Mouse (Mus musculus): ENCODE data around the gene Cerk. TPM values are rescaled to one million over a fixed set of nuclear protein-coding genes. Genes with fewer than 3 reads are reported as not detected.
"Not testable (repeated sequence)": the region's sequence is repeated elsewhere in the genome, so short reads cannot be mapped to it uniquely, and the experiment has no call there.

The Cerk gene
- total RNA-seq, 2 experiments from 2014 or later: 57.3 to 58.8 TPM

DNA sequence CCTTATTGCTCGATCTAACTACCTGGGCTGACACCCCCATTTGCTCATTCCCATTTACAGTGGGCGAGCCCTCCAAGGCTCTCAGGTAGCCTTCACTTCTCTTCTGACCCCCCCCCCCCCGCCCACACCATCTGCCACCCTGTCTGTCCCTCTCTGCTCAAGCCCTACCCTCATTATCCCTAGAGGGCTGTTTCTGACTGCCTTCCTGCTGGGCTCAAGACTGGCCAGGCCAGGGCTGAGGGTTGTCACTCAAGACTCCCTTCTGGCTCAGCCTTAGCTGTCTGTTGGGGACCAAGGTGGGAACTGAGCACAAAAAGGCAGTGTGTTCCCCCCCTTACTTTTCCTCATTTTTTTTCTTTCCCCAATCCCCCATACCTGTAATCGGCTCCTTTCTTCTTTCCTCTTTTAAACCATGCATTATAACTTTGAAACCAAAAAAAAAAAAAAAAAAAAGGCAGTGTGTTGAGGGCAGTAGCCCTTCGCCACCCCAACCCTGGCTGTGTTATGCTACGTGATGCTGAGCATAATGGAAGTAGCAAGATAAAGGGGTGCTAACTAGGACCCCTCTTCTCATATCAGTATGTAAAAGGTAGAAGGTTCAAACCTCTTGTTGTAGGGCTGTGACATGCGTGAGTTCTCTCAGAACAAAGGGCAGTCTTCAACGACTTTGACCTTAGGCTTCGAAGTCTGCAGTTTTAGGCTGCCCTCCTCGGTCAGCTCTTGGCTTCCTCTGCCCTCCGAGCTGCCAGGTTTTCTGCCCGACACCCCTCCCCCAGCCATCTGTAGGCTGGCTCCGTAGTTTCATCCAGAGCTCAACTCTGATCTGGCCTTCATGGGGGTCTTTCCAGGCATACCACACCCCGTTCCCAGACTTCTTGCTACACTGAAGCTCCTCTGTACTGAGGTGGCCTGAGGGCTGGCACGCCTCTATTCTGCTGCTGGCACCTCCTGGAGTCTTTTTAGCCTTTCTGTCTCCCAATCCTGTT is 68.5 kb downstream of the Cerk start:
- DNase-seq (ENCODE audit: low spot score in 2 of 2): no peak

DNA sequence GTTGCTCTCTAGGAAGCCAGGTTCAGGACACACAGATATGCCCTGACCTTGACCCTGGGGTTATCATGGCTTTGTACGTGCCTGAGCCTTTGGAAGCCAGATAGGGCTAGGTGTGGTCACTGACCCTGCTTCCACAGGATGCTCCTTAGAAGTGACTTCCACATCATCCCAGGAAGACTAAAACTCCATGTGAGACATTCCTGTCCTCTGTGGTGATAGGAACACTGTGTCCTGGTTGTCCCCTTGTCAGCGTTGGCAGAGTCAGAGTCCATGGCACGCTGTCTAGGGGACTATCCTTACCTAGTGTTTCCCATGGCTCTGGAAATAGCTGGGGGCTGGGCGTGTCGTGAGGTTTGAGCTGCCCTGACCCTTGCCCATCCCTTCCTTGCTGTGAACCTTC is 69.5 kb downstream of the Cerk start:
- DNase-seq (ENCODE audit: low spot score in 2 of 2): no peak

DNA sequence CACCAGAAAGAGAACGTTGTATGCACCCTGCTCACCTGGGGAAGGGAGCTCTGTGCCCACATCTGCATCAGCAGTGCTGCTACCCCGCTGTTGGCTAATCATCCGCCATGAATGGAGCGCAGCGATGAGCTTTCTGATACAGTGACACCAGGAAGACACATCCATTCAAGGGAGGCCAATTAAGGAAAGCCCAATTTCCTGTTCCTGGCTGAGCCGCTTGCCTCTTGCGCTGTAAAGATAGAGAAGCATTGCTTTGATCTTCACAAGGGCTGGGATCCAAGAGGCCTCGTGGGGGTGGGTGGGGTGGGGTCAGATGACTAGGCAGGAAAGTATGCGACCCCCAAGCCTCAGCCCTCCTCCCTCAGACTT is 72.6 kb downstream of the Cerk start:
- DNase-seq (ENCODE audit: low spot score in 2 of 2): no peak

DNA sequence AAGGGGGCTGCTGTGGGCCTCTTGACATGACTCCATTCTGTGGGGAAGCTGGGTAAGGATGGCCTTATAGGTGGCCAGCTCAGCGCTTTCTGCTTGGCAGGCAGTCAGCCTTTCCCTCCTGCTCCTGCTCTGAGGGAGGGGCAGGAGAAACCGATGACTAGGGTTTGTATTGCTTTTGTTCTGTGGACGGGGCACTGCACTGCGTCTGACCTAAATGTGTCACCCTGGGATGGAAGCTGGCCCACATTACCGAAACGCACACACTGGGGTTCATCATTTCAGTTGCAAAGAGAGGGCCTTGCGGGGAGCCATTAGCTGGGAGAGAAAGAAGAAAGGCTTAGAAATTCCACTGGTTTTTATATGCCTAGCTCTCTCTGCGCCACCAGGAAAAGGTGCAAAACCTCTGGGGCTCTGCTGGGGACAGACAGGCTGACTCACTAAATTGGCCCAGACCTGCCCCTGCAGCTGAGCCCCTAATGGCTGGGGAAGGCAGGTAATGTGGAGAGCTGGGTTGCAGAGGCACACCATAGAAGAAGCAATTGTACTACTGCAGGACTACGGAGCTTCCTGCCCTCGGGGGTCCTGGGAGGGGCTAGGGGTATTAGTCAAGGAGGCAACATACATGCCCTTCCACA is 73.1 kb downstream of the Cerk start:
- DNase-seq (ENCODE audit: low spot score in 2 of 2): no peak

DNA sequence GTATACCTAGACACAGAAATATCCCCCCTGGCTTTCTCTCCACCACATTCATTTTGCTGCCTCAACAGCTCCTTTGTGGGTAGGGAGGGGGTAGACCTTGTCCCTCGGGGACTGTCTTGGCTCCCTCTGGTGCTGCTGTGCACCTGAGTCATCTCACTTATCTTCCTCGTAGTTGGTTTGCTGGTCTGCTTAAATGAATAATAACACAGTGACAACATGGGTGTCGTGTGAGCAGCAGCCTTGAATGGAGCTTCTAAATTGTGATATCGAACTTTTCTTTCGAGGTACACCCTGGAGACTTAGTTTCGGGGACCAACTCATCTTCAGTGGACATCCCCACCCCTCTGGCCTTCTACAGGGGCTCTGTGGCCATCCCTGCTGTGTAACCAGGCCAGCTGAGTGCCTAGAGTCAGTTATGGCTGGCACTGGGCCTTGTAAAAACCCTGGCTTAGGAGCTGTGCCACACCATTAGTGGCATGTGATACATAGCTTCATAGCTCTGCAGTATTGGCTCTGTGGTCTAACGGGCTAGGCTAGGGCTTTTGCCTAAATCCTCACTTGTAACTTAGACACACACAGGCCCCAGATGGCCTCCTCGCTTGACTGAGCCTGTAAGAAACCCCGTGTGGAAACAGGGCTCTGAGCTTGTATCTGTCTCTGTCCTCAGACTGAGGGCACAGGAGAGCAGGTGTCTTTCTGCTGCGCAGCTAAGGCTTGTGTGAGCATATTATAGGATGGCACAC is 75.4 kb downstream of the Cerk start:
- DNase-seq (ENCODE audit: low spot score in 2 of 2): no peak

DNA sequence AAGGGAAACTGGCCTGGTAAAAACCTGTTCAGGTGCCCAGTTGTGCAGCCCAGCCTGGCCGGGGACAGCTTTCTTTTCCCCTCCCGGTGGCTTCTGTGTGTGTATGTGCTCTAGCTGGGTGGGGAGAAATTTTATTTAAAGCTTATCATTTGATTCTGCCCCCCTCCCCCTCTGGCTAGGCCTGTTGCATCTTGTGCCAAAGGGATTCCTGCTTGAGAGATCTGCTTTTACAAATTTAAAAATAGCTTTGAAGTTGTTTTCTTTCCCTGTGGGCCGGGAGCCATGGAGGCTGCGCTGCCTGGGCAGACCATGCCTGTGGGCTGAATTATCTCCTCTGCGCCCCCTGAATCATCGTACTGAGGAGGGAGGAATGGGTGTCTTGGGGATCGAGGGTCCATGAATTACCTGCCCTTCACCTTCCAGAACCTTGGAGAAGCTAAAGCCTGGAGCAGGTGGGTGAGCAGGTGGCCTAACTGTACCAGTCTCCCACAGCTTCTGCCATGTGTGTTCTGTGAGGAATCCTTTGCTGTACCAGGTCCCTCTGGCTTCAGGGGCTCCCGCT is 76.2 kb downstream of the Cerk start:
- DNase-seq (ENCODE audit: low spot score in 2 of 2): peak; percentile 34 to 66

DNA sequence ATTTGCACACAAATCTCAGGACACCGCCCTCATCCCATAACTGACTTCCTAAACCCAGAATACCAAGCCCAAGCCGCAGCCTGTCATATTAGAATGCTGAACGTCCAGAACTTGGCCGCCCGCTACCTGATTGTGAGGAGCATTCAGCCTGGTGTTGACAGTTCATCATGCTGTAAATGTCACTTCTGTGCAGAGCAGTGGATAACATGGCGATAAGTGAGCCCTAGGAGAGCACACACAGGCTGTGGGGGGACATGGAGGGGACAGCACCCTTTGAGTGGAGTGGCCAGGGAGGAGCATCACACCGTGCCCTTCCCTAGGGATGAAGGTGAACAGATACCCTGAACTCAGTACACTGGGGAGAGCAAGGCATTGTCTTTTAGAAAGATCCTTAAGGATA is 76.7 kb downstream of the Cerk start:
- DNase-seq (ENCODE audit: low spot score in 2 of 2): no peak

DNA sequence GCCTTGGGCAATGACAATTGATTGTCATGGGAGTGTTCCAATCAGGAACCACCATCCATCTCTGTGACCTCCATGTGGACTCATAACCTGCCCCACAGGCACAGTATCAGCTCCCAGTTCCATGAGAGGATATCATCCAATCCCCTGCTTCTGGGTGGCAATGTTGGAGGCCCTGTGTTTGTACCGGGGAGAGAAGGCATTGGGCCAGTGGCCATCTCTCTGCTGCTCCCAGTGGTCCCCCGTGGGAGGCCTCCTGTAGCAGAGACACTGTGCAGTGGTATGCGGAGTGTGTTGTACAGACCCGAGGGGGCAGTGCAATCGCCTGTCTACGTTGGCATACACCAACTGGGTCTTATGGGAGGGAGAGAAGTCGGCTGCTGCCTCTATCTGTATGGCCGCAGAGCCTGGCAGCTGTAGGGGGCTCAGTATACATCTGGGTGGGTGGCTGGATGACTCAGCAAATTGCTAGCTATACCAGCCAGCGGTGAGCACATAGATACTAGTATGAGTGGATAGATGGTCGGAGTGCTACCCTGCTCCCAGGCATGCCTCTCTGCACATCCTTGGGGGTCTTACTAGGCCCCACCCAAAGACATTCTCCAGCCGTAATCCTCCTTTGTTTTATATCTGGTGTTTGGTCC is 78.0 kb downstream of the Cerk start:
- DNase-seq (ENCODE audit: low spot score in 2 of 2): no peak

DNA sequence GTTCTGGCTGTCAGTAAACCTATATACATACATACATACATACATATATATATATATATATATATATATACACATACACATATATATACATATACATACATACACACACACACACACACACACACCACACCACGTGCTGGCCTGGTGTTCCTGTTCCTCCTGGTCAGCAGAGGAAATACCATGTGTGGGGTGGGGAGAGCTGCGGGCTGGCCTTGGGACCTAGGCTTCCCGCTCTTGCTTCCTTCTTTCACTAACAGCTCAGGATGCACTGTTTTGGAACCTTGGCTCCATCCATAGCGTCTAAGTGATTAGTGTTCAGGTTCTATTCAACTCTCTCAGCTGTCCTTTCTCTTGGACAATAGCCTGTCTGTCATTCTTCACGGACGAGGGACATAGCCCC is 80.2 kb downstream of the Cerk start:
- DNase-seq (ENCODE audit: low spot score in 2 of 2): no peak

DNA sequence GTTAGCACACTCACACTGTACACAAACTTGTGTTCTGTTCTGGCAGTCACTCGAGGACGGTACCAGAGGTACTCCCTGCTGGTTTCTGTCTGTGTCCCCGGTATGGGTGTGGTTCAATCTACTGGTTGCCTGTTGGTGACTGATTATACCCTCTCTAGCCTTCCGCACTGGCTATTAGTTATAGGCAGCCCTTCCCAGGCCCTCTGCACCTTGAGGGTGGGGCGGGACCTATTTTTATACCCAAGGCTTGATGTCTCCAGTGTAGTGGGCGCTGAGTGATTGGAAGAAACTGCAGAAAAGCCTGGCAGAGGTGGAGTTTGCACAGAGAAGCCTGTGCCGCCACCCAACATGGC is 80.6 kb downstream of the Cerk start:
- no peak for DNase-seq (ENCODE audit: low spot score in 2 of 2)

DNA sequence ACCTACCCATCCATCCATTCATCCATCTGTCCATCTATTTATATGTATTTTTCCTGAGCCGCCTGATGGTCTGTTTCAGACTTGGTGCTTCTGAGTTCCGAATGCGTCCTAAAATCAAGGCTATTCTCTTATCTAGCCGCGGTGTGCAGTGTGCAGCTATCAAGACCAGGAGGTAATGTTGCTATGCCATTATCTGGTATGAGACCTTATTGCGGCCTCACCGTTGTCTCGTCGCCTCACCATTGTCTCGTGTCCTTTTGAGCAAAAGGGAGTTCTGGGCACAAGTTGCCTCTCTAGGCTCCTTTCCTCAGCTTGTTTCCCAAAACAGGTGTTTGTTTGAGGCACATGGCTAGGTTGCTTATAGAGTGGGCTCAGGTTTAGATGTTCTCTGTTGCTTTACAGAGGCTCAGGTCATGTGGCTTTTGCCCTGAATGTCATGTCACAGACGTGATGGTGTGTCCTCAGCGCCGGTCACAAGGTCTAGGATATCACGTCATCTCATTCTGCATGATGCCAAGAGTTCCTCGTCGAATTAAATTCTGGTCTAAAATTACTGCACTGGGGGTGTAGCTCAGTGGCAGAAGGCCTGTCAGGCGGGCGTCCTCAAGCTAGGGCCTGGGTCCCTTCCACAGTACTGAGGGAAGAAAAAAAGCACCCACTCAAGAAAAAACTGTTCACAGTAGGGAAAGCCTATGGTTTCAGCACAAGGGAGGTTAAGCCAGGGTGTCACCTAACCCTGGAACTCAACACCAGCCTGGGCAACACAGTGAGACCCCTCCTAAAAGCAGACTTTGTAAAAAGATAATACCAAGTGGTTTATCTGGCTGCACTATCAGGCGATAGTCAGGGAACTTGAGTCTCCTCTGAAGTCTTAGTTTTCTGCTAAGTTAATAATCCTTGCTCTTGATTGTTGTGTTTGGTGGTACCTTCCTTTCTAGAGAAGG is 81.3 kb downstream of the Cerk start:
- no peak for DNase-seq (ENCODE audit: low spot score in 2 of 2)

DNA sequence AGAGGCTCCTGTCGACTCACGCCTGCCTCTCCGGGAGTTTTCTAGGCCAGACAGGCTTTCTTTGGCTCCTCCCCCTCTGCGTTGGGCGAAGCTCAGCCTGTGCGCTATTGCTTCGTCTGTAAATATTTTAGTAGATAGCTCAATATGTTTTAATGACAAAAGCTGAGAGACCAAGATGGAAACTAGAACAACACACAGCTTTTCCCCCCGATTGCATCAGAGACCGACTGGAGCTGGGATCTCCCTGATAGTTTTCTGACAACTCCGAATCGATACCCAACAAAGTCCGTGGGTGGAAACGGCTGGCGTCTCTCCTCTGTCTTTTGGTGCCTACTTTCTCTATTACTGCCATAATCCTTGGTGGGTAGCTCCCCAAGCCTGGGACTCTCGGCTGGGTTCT is 83.6 kb downstream of the Cerk start:
- no peak for DNase-seq (ENCODE audit: low spot score in 2 of 2)

DNA sequence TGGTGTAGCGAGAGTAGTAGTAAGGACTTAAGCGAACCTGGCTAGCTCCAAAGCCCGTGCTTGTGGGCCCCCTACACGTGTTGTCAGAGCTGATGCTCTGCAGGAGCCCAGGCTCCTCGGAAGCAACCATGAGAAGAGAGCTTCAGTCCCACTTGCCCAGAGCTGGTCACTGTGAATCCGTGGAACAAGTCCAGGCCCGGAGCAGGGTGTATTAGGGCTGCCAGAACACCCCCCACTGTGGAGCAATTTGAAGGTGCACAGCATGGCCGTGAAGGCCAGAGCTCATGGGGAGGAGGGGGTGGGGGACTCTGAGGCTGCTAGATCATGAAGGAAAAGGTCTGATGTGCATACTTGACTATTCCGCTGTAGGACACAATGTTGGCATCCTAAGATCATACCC is 84.4 kb downstream of the Cerk start:
- DNase-seq (ENCODE audit: low spot score in 2 of 2): no peak

DNA sequence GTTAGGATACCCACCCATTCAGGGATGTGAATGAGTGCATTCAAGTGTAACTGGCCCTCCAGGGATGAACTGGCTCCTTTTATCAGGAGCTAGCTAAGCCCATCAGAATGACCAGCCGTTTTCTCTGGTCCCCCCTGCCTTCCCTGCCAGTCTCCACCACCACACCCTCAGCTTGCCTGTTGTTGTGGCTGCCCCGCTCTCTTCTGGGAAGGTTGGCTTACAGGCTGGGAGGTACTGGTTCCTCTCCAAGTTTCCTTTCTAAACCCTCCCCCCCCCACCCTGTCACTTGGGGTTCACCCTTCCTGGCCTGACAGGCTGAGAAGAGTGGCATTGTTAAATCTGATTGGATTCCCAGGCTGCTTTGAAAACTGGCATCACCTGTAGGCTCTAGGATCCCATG is 88.1 kb downstream of the Cerk start:
- no peak for DNase-seq (ENCODE audit: low spot score in 2 of 2)

DNA sequence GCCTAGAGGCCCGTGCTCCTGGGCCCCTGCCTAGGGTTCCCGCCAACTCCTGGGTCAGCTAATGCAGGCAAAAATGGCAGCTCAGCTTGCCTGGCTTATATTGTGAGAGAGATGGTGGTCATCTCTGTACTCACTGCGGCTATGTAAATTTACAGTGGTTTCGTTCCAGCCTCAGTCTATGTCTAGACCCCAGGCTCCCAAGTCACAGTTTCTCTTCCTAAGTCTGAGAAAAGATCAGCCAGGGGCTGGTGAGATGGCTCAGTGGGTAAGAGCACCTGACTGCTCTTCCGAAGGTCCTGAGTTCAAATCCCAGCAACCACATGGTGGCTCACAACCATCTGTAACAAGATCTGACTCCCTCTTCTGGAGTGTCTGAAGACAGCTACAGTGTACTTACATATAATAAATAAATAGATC is 89.3 kb downstream of the Cerk start:
- not testable (repeated sequence) for DNase-seq (ENCODE audit: low spot score in 2 of 2)

DNA sequence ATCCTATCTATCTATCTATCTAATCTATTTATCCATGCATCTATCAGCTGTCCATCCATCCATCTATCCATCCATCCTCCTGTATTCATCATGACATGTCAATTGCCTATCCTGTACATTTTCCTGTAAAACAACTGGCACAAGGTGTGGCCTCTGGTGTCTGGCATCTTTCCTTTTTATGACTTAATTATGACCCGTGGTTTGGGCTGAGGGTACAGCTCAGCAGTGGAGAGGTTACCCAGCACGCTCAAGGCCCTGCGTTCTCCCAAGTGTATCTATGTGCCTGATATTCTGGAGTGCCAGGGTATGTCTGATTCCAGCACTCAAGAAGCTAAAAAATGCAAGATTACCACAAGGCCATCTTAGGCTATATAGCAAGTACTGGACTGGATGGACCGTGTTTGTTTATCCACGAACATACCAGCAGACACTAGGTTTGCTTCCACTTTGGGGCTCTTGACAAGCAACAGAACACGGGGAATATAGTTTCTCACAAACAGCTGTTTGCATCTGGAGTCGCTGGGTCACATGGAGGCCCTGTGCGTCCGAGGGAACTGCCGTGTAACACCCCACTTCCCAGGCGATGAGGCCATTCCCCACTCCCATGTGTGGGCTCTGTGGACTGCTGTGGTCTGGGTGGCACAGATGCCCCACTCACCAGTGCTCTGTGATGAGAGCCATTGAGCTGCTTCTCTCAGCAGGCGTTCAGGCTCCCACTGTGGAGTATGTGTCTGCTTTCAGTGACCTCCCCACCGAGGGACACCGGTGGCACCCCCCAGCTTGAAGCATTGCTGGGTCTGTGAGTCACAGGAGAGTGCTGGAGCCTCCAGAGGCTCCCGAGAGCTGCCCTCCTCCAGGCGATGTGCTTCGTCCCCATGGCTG is 90.0 kb downstream of the Cerk start:
- no peak for DNase-seq (ENCODE audit: low spot score in 2 of 2)

DNA sequence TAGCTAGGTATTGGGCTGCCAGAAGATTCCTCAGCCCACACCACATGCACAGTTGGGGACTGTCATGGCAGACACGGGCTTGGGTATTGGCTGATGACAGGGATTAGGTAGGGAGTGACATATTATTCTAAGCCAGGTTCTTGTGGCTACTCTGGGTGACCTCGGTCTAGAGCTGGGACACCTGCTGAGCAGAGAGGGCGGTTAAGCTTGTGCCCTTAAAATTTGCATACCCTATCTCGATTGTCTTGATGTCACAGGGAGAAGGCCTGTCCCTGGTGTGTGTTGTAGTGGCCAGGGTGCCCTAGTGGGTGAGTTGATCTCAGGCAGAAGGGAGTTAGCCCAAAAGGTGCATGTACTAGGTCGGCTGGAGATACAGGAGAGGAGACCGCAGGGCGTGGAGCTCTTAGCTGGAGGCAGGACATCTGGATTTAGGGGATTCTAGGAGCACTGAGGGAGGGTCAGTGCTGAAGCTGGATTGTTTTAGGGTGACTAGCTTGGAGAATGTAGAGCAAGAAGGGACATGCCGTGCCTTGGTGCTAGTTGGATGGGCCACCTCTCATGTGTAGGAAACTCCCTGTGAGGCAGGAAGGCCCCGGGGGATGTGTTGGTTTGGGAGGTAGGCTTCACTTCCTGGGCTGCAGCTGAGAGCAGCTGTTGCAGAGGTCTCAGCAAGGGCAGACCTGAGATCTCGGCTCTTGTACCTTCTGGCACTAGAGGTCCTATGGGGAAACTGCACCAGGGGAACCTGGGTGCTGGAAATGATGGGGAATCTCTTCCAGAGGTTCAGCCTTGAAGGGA is 91.4 kb downstream of the Cerk start:
- no peak for DNase-seq (ENCODE audit: low spot score in 2 of 2)

DNA sequence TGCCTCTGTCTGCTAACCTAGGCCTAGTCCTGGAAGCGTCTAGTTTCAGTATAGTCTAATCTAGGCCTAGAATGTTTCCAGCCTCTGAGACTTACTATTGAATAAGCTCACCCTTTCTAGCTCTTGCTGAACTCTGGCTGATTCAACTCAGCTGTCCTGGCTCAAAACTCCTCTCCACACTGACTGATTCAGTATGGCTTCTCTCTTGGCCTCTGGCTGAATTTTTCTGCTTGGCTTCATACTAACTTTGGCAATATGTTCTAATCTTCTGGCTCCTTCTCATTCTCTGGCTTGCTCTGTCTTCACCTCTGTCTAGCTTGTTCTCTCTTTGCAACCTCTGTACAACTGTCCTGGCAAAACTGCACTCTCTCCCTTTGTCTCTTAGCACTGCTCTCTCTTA is 92.7 kb downstream of the Cerk start:
- no peak for DNase-seq (ENCODE audit: low spot score in 2 of 2)
